Mouse (Mus musculus): ENCODE measurements around the gene Dnaaf2.

DNA sequence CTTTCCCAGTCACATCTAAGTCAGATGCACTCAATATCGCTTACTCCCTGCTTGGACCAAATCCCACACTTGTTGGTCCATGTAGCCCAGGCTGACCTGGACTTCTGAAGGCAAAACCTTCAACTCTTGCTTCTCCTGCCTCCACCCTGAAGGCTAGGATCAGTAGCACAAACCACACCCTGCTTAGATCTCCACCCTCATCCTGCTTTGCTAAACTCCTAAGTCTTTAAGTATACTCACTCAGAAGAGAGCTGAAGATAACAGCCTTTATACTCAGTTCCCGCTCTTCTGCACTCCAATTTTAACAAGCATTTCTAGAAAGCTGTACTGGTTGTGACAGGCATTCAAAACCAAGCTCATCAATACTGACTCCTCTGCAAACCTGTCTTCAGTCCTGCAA is 41.1 kb downstream of the Dnaaf2 start:
- no peak for TF ChIP-seq CTCF (IDR thresholded peaks at IDR 0.05; ENCODE audit: control insufficient read depth, insufficient read depth, insufficient read length)
- TF ChIP-seq CEBPB (IDR thresholded peaks at IDR 0.05; ENCODE audit: low read depth), result no peak
- TF ChIP-seq MAX (IDR thresholded peaks at IDR 0.05), result no peak
- no peak for TF ChIP-seq USF1 (IDR thresholded peaks at IDR 0.05; ENCODE audit: low read depth)
- TF ChIP-seq MYOD1 (IDR thresholded peaks at IDR 0.05; ENCODE audit: control insufficient read depth, insufficient read length, low read depth), result no peak
- TF ChIP-seq MYOG (IDR thresholded peaks at IDR 0.05; ENCODE audit: control insufficient read depth, extremely low read depth, insufficient read length), result no peak
